Mouse (Mus musculus) neural tube, embryonic 12.5 days (tissue): ENCODE data around the gene Igflr1. TPM values are rescaled to one million over a fixed set of nuclear protein-coding genes. Genes with fewer than 3 reads are reported as not detected.

Experiments
- ATAC-seq: fragments of 200-750 bp; cut with Nextera tagmentation; 2 replicates; pipeline ENCODE4 v1.8.0; 2017; ENCODE audit warnings: low read depth, mild to moderate bottlenecking, moderate TSS enrichment, moderate library complexity; ENCODE audit not compliant: low FRiP score
- H3K27ac ChIP-seq: fragments of 300-500 bp; sonication (generic); 2 replicates; pipeline ENCODE4 v1.5.1; 2016
- H3K27me3 ChIP-seq: fragments of 300-500 bp; sonication (generic); replicated peaks from 2 replicates; pipeline ENCODE4 v1.6.1; 2016; ENCODE audit warnings: mild to moderate bottlenecking
- H3K36me3 ChIP-seq: fragments of 300-500 bp; sonication (generic); 2 replicates; pipeline ENCODE4 v1.6.1; 2016; ENCODE audit warnings: mild to moderate bottlenecking
- H3K4me1 ChIP-seq: fragments of 300-500 bp; sonication (generic); 2 replicates; pipeline ENCODE4 v1.6.1; 2016
- H3K4me2 ChIP-seq: fragments of 300-500 bp; sonication (generic); replicated peaks from 2 replicates; pipeline ENCODE4 v1.6.1; 2016; ENCODE audit warnings: mild to moderate bottlenecking
- H3K4me3 ChIP-seq: fragments of 300-500 bp; sonication (generic); 2 replicates; pipeline ENCODE4 v1.5.1; 2016
- H3K9ac ChIP-seq: fragments of 300-500 bp; sonication (generic); 2 replicates; pipeline ENCODE4 v1.6.1; 2016; ENCODE audit warnings: mild to moderate bottlenecking
- H3K9me3 ChIP-seq: fragments of 300-500 bp; sonication (generic); 2 replicates; pipeline ENCODE4 v1.6.1; 2016; ENCODE audit warnings: mild to moderate bottlenecking
- WGBS: fragments of 180-500 bp; shearing (Covaris S2); methylation state at CpG from one replicate; pipeline ENCODE4 v1.1.7; 2016; 5-methylcytosine and 5-hydroxymethylcytosine counted together
- polyA plus RNA-seq: library from polyadenylated mRNA; unstranded; fragments of >200 nt; fragmentation: Nextera tagmentation; extraction: Ambion mirVana; gene quantifications from 2 replicates; pipeline ENCODE4 v1.2.1, GENCODE M21; 2016

Igflr1 gene
- 4.1 and 5.7 TPM in 2 replicates for polyA plus RNA-seq

DNA sequence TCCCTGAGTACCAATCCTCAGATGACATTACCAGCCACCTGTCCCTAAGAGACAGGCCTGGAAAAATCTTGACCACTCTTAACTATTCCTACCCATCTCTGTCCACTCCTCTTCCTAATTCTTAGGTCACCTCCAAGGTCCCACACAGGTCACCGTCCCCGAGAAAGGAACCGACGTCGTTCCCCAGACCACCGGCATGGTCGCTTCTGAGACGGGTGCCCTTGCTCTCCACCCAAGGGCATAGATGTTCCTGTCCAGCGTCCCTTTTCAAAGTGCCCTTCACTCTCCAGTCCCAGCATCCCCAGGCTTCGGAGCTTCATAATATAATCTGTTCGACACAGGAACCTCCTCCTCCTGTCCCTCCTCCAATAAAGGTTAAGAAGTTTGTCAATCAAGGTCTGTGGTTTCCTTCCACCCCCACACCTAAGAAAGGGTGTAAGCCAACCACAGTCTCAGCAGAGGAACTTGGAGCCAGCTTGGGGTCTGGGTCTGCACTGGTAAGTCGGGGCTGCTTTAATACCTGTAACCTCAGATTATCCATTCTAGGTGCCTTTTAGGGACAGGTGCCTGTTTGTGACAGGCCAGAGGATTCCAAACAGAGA is at the start of gene Igflr1:
Gene Igflr1, plus strand, starts transcription at position 458 of the 602 bp plus-strand sequence.
- 97% methylated on average over 12 of the region's 12 CpGs for WGBS
- no peak for ATAC-seq
- peaks cover 47% of the 10 kb centered on the region for H3K36me3 ChIP-seq
- H3K9me3 ChIP-seq, result no peaks in the 10 kb centered on the region
- H3K4me3 ChIP-seq, result no peak within 1 kb of the TSS
- H3K4me1 ChIP-seq, result peaks cover 17% of the 10 kb centered on the region
- H3K27me3 ChIP-seq, result no peaks in the 10 kb centered on the region
- H3K9ac ChIP-seq, result no peak within 1 kb of the TSS
- peak within 1 kb of the TSS; percentile 81; the same call in 1 of the 2 replicates for H3K4me2 ChIP-seq
- H3K27ac ChIP-seq, result no peak within 1 kb of the TSS

DNA sequence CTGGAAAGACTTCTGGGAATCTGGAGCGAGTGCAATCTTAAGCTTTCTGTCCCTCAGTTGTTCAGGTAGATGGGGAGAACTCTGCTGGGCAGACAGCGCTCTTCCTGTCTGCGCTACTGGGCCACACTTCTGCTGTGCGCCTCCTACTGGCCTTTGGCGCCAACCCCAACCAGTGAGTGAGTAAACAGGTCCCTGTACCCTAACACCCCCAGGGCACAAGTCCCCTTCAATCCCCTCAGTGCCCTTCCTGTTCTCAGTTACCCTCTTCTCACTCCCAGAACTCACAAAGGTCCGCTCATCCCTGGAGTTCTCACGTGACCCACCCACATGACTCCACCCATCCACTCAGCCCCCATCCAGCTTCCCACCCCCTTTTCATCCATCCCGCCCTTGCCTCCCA is 46.9 kb upstream of the Igflr1 start:
- Histone ChIP-seq H3K4me1 (no peaks in the 10 kb centered on the region), H3K9me3 (no peaks in the 10 kb centered on the region), H3K27ac (no peak overlapping the region), H3K9ac (no peak overlapping the region), H3K4me2 (no peak overlapping the region), H3K4me3 (no peak overlapping the region), H3K27me3 (peaks cover 5% of the 10 kb centered on the region; the same call in 1 of the 2 replicates), H3K36me3 (peaks cover 13% of the 10 kb centered on the region)
- ATAC-seq, result no peak
- WGBS, result 47% methylated on average over 8 of the region's 8 CpGs

DNA sequence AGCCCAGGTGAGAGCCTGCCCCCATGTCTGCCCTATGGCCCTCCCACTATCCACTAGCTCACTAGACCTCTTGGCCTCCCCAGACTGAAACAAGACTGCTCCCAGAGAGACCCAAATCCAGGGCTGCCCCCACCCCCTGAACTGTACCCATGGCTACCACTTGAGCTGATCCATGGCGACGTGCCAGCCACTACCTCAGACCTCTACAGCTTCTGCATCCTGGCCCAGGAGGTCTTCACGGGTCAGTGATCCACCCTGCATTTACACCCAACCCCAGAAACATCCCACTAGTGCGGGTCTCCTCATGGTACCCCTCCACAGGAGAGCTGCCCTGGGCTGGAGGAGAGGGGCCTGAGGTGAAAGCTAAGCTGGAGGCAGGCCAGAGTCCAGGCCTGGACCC is 44.8 kb upstream of the Igflr1 start:
- Histone ChIP-seq H3K4me3 (no peak overlapping the region), H3K27me3 (peaks cover 4% of the 10 kb centered on the region; the same call in 1 of the 2 replicates), H3K9me3 (no peaks in the 10 kb centered on the region), H3K4me1 (peaks cover 5% of the 10 kb centered on the region; the same call in 1 of the 2 replicates), H3K27ac (no peak overlapping the region), H3K36me3 (peaks cover 33% of the 10 kb centered on the region), H3K4me2 (no peak overlapping the region), H3K9ac (no peak overlapping the region)
- WGBS, result 72% methylated on average over 4 of the region's 4 CpGs
- no peak for ATAC-seq

DNA sequence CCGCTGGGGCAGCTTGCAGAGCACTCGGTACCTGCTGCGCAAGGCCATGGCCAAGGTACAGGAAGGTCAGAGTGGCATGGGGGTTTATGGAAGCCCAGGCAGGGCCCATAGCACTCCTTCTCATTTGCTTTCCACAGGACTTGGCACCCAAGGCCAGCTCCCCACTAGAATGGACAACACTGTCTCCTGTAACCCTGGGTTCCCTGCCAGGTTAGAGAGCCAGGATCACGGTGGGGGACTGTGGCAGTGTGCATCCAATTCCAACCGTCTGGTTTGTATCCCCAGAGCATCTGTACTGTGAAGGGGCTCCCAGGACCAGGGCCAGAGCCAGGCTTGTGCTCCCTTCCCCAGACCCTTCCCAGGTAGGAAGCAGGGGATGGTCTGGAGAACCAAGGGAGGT is 44.4 kb upstream of the Igflr1 start:
- H3K4me3 ChIP-seq, result no peak overlapping the region
- H3K4me1 ChIP-seq, result peaks cover 5% of the 10 kb centered on the region; the same call in 1 of the 2 replicates
- 0 out of 2 replicates have a peak overlapping the region, but pooled peaks have one; percentile 27 for H3K27ac ChIP-seq
- no peak overlapping the region for H3K9ac ChIP-seq
- no peaks in the 10 kb centered on the region for H3K9me3 ChIP-seq
- H3K27me3 ChIP-seq, result no peaks in the 10 kb centered on the region
- H3K4me2 ChIP-seq, result no peak overlapping the region
- no peak for ATAC-seq
- WGBS, result 81% methylated on average over 5 of the region's 5 CpGs
- H3K36me3 ChIP-seq, result peaks cover 38% of the 10 kb centered on the region

DNA sequence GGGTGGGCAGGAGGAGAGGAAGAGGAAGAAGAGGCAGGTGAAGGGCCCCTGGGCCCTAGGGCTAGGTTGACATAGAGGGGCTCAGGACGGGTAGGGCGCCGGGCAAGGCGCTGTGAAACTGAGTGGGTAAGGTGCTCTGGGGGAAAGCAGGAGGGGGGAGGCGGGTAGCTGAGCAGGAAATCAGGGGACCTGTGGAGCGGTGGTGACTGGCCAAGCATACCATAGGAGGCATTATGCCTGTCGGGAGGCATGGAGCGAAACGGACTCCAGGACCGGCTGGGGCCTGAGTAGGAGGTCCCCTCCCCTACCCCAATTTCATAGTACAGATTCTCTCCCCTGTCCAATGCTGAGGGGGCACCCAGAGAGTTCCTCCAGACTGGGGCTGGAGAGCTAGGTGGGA is 42.4 kb upstream of the Igflr1 start:
- Histone ChIP-seq H3K4me2 (no peak overlapping the region), H3K36me3 (peaks cover 58% of the 10 kb centered on the region), H3K27ac (no peak overlapping the region), H3K9me3 (no peaks in the 10 kb centered on the region), H3K4me1 (peaks cover 14% of the 10 kb centered on the region), H3K9ac (no peak overlapping the region), H3K27me3 (no peaks in the 10 kb centered on the region), H3K4me3 (no peak overlapping the region)
- ATAC-seq, result no peak
- WGBS, result 77% methylated on average over 10 of the region's 10 CpGs

DNA sequence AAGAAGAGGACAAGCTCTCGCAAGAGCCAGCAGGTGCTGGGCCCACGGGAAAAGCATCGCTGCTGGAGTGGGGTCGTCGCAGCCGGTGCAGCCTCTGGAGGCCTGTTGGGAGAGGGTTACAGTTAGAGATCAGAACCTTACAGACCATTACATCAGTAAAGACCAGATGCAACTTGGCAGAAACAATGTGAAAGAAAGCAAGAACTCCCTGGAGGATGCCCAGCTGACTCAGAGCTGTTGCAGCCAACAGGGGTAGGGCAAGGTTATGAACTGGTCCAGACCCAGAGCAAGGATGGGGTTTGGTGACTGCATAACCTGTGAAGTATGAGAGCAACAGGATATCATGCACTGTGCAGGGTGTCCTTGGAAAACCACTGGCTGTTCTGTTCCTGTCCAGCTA is 40.7 kb upstream of the Igflr1 start:
- H3K27ac ChIP-seq, result no peak overlapping the region
- WGBS, result 84% methylated on average over 6 of the region's 6 CpGs
- no peak for ATAC-seq
- peaks cover 14% of the 10 kb centered on the region for H3K4me1 ChIP-seq
- no peaks in the 10 kb centered on the region for H3K27me3 ChIP-seq
- H3K9ac ChIP-seq, result no peak overlapping the region
- H3K4me3 ChIP-seq, result no peak overlapping the region
- no peak overlapping the region for H3K4me2 ChIP-seq
- H3K36me3 ChIP-seq, result peaks cover 74% of the 10 kb centered on the region
- H3K9me3 ChIP-seq, result no peaks in the 10 kb centered on the region

DNA sequence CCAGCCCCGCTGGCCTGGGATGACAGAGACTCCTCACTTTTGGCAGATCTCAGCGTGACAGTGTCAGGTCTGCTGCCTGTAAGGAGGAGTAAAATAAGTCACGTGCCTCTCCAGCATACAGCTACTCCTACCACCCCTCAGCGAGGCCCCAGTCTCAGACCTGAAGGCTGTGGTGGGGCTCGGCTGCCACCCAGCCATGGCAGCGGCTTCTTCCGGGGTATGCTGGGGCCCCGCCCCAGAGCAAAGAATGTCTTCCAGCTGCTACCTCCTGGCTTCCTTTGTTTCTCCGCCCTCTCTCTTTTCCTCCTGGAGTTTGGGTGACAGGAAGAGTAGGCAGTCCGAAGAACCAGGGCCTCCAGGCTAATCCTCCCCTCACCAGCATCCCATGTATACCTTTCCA is 39.3 kb upstream of the Igflr1 start:
- H3K9ac ChIP-seq, result peak overlapping the region; percentile 26; the same call in 1 of the 2 replicates
- 0 out of 2 replicates have a peak overlapping the region, but pooled peaks have one; percentile 12 for H3K4me2 ChIP-seq
- H3K36me3 ChIP-seq, result peaks cover 89% of the 10 kb centered on the region
- no peaks in the 10 kb centered on the region for H3K9me3 ChIP-seq
- no peak overlapping the region for H3K27ac ChIP-seq
- 32% methylated on average over 10 of the region's 10 CpGs for WGBS
- peaks cover 14% of the 10 kb centered on the region for H3K4me1 ChIP-seq
- H3K27me3 ChIP-seq, result no peaks in the 10 kb centered on the region
- H3K4me3 ChIP-seq, result no peak overlapping the region
- no peak for ATAC-seq

DNA sequence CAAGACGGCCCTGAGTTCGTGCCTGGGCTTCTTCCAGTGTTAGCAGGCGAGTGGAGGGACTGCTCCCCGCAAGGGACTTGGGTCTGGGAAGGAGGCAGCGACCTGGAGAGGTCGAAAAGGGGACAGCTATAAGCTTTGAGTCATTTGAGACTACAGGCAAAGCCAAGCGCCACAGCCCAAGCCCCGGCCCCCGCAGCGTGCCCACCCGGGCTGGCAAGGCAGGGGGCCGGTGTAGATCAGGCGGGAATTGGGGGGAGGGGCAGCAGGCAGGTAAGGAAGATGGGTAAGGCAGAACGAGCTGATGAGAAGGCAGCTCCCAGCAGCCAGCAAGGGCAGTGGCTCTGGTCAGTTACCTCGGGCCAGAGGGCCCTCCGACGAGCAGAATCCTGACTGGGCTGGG is 38.8 kb upstream of the Igflr1 start:
- Histone ChIP-seq H3K4me3 (no peak overlapping the region), H3K9me3 (no peaks in the 10 kb centered on the region), H3K27me3 (no peaks in the 10 kb centered on the region), H3K36me3 (peaks cover 93% of the 10 kb centered on the region), H3K4me1 (peaks cover 17% of the 10 kb centered on the region), H3K4me2 (0 out of 2 replicates have a peak overlapping the region, but pooled peaks have one; percentile 12), H3K9ac (peak overlapping the region; percentile 26; the same call in 1 of the 2 replicates), H3K27ac (no peak overlapping the region)
- ATAC-seq, result no peak
- 27% methylated on average over 17 of the region's 17 CpGs for whole genome bisulfite sequencing

DNA sequence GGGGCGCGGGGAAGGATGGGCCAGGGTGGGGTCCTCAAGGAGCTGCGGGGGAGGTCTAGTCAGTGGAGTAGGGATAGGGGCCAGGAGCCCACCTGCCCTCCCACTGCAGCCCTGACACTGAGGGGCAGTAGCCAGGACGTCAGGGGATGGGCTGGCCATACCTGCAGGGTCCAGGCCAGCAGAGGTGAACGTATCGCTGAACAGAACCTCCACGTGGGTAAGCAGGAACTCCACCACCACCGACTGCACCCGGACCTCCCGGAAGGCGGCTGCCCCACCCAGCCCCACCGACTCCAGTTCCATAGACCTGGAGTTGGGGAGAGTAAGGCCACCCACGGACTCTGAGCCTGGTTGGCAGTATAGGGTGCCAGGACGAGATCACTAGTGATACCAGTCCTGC is 38.2 kb upstream of the Igflr1 start:
- WGBS, result 76% methylated on average over 14 of the region's 14 CpGs
- Histone ChIP-seq H3K4me2 (0 out of 2 replicates have a peak overlapping the region, but pooled peaks have one; percentile 12), H3K9ac (0 out of 2 replicates have a peak overlapping the region, but pooled peaks have one; percentile 26), H3K4me1 (peaks cover 23% of the 10 kb centered on the region), H3K4me3 (no peak overlapping the region), H3K27me3 (no peaks in the 10 kb centered on the region), H3K27ac (no peak overlapping the region), H3K9me3 (no peaks in the 10 kb centered on the region), H3K36me3 (peaks cover 99% of the 10 kb centered on the region)
- peak; percentile 36; the same call in 1 of the 2 replicates for ATAC-seq

DNA sequence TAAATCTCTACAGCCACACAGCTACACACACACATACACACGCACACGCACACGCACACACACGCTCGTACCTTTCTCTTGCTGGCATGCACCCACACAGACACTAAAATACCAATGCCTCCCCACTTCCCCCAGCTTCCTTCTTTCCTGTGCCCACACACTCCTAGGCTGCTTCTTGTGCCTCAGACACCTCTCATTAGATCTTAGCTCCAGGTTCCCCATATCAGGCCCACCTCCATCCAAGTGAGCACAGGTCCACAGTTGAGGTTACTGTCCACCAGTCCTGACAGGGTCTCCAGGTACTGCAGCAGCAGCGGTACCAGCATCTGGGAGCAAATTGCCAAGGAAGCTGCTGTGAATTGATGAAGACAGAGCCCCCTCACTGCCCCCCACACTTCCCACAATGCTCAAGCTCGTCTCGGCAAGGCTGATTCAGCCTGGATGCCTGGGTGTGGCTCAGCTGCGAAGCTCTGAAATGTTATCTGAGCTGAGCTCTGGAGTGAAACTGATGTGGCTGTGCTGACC is 33.9 kb upstream of the Igflr1 start:
- Histone ChIP-seq H3K9ac (peak overlapping the region; percentile 41; the same call in 1 of the 2 replicates), H3K36me3 (peaks cover 67% of the 10 kb centered on the region), H3K4me2 (peak overlapping the region; percentile 81), H3K9me3 (no peaks in the 10 kb centered on the region), H3K27ac (no peak overlapping the region), H3K4me3 (no peak overlapping the region), H3K4me1 (peaks cover 39% of the 10 kb centered on the region), H3K27me3 (no peaks in the 10 kb centered on the region)
- WGBS, result 90% methylated on average over 9 of the region's 9 CpGs
- no peak for ATAC-seq

DNA sequence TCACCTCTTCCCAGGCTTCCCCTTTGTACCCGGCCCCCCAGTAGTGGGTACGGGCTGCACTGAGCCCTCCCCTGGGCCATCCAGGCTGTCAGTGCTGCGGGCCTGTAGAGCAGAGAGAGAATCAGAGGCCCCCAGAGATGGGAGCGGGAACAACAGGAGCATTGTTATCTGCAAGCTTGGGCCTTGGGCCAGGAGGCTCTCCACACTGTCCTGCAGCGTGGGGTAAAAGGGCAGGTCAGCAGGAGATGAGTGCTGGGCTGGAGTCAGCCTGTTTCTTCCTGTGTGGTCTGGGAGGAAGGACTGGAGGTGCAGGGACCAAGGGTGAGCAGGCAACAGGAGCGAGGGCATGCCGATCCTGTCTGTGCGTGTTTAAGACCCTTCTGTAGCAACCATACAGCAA is 32.3 kb upstream of the Igflr1 start:
- H3K4me2 ChIP-seq, result peak overlapping the region; percentile 81
- H3K27me3 ChIP-seq, result no peaks in the 10 kb centered on the region
- ATAC-seq, result no peak
- H3K9me3 ChIP-seq, result no peaks in the 10 kb centered on the region
- H3K4me3 ChIP-seq, result peak overlapping the region; percentile 78
- peaks cover 33% of the 10 kb centered on the region for H3K4me1 ChIP-seq
- H3K36me3 ChIP-seq, result peaks cover 51% of the 10 kb centered on the region
- peak overlapping the region; percentile 87 for H3K9ac ChIP-seq
- WGBS, result 11% methylated on average over 8 of the region's 8 CpGs
- no peak overlapping the region for H3K27ac ChIP-seq

DNA sequence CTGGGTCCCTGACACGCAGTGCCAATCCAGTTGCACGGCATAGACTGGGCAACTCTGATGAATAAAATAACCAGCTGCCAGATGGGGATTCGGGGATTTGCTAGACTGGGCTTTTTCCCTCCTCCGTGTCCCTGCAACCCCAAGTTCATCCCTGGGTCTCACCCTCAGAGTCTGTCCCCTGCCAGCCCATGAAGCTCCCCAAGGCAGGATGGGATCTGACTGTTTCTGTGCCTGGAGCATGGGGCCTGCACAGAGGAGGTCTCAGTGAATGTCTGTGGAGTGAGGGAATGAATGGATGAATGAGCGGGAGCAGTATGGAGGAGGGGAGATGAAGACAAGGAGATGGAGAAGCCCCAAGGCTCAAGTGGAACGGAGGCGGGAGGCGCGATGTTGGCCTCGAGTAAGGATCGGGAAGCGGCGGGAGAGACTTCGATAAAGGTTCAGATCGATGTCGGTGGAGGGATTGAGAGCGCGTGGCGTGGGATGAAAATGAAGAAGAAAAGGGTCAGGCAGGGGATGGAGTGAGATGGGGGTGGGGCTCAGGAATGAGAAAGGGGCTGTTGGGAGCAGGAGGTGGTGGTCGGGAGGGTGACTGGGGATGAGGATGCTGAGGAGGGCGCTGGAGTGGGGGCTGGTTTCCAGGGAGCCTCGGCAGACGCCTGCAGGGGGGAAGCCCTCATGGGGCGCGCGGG is 31.1 kb upstream of the Igflr1 start:
- peak; percentile 56 for ATAC-seq
- H3K27me3 ChIP-seq, result no peaks in the 10 kb centered on the region
- peak overlapping the region; percentile 78 for H3K4me3 ChIP-seq
- 6% methylated on average over 26 of the region's 26 CpGs for WGBS
- no peaks in the 10 kb centered on the region for H3K9me3 ChIP-seq
- peaks cover 33% of the 10 kb centered on the region for H3K4me1 ChIP-seq
- peak overlapping the region; percentile 81 for H3K4me2 ChIP-seq
- H3K36me3 ChIP-seq, result peaks cover 44% of the 10 kb centered on the region
- H3K27ac ChIP-seq, result peak overlapping the region; percentile 77; the same call in 1 of the 2 replicates
- H3K9ac ChIP-seq, result peak overlapping the region; percentile 87
